Mouse (Mus musculus): ENCODE results near the gene Rnf212. TPM values are rescaled to one million over a fixed set of nuclear protein-coding genes. Genes with fewer than 3 reads are reported as not detected.

Gene Rnf212
- polyA plus RNA-seq (2014; fragmentation: Illumina TruSeq; extraction: RNeasy Lipid Tissue Mini Kit (QIAGEN cat#74804); ENCODE audit: low read depth, low replicate concordance), result not detected

GRCm38 (mm10) chr5:108774630-108775306, at the start of gene Rnf212:
Gene Rnf212, minus strand, starts transcription at chr5:108774982.

GRCm38 (mm10) chr5:108808750-108809149, 34.0 kb upstream of the Rnf212 start, which contains the start of gene Vmn2r8:
Gene Vmn2r8, minus strand, starts transcription at chr5:108808850.

GRCm38 (mm10) chr5:108795263-108795662, 20.5 kb upstream of the Rnf212 start, which contains the start of gene Tmed11:
Gene Tmed11, minus strand, starts transcription at chr5:108795363.

GRCm38 (mm10) chr5:108692271-108692670, 82.5 kb downstream of the Rnf212 start, which contains the start of gene Fgfrl1:
Gene Fgfrl1, plus strand, starts transcription at chr5:108692382.

Other genes with a start within 250 kb of the Rnf212 start
- not detected for gene Cplx1, start 225.0 kb downstream of the Rnf212 start, polyA plus RNA-seq (2014; fragmentation: Illumina TruSeq; extraction: RNeasy Lipid Tissue Mini Kit (QIAGEN cat#74804); ENCODE audit: low read depth, low replicate concordance)
- 35.0 TPM for gene Gak, start 145.2 kb downstream of the Rnf212 start, polyA plus RNA-seq (2014; fragmentation: Illumina TruSeq; extraction: RNeasy Lipid Tissue Mini Kit (QIAGEN cat#74804); ENCODE audit: low read depth, low replicate concordance)
- gene Tmem175, start 145.2 kb downstream of the Rnf212 start, polyA plus RNA-seq (2014; fragmentation: Illumina TruSeq; extraction: RNeasy Lipid Tissue Mini Kit (QIAGEN cat#74804); ENCODE audit: low read depth, low replicate concordance), result 6.9 TPM
- gene Idua, start 114.7 kb downstream of the Rnf212 start, polyA plus RNA-seq (2014; fragmentation: Illumina TruSeq; extraction: RNeasy Lipid Tissue Mini Kit (QIAGEN cat#74804); ENCODE audit: low read depth, low replicate concordance), result 3.5 TPM
- 9.6 TPM for gene Dgkq, start 105.3 kb downstream of the Rnf212 start, polyA plus RNA-seq (2014; fragmentation: Illumina TruSeq; extraction: RNeasy Lipid Tissue Mini Kit (QIAGEN cat#74804); ENCODE audit: low read depth, low replicate concordance)
- 29.2 TPM for gene Slc26a1, start 99.4 kb downstream of the Rnf212 start, polyA plus RNA-seq (2014; fragmentation: Illumina TruSeq; extraction: RNeasy Lipid Tissue Mini Kit (QIAGEN cat#74804); ENCODE audit: low read depth, low replicate concordance)
- 4.1 TPM for gene Fgfrl1, start 82.6 kb downstream of the Rnf212 start, polyA plus RNA-seq (2014; fragmentation: Illumina TruSeq; extraction: RNeasy Lipid Tissue Mini Kit (QIAGEN cat#74804); ENCODE audit: low read depth, low replicate concordance)
- not detected for gene Tmed11, start 20.4 kb upstream of the Rnf212 start, polyA plus RNA-seq (2014; fragmentation: Illumina TruSeq; extraction: RNeasy Lipid Tissue Mini Kit (QIAGEN cat#74804); ENCODE audit: low read depth, low replicate concordance)
- not detected for gene Vmn2r8, start 33.9 kb upstream of the Rnf212 start, polyA plus RNA-seq (2014; fragmentation: Illumina TruSeq; extraction: RNeasy Lipid Tissue Mini Kit (QIAGEN cat#74804); ENCODE audit: low read depth, low replicate concordance)
- gene Vmn2r9, start 77.6 kb upstream of the Rnf212 start, polyA plus RNA-seq (2014; fragmentation: Illumina TruSeq; extraction: RNeasy Lipid Tissue Mini Kit (QIAGEN cat#74804); ENCODE audit: low read depth, low replicate concordance), result not detected
- not detected for gene Vmn2r10, start 231.5 kb upstream of the Rnf212 start, polyA plus RNA-seq (2014; fragmentation: Illumina TruSeq; extraction: RNeasy Lipid Tissue Mini Kit (QIAGEN cat#74804); ENCODE audit: low read depth, low replicate concordance)

Data from liver, adult 10 weeks (tissue).